9 mouse cellular contexts compared by ENCODE assay signal in genomic region chr2:168248856-168249245, GRCm38 (mm10). TPM values are rescaled to one million over a fixed set of nuclear protein-coding genes. Genes with fewer than 3 reads are reported as not detected.
DNase-seq lines count a peak whose midpoint lies in the region; ATAC-seq and TF ChIP-seq lines count a peak whose summit lies in the region.
"Had no signal": no experiment of that assay in that cellular context is flagged by ENCODE, and none has a peak within 500 bp of the region (broad histone marks: within the 10 kb centered on the region; RNA-seq: fewer than 3 reads in every experiment).

No protein-coding gene starts in this region.

- H3K9me3 ChIP-seq in liver, embryonic 14.5 days (ENCODE audit: control insufficient read depth, low read length), result no peaks in the 10 kb centered on the region
- H3K9me3 ChIP-seq: limb, embryonic 12.5 days had no signal

- TF ChIP-seq POLR2A in bone marrow, adult 2 months (IDR thresholded peaks at IDR 0.05; ENCODE audit: borderline replicate concordance, control insufficient read depth, low read depth, low read length), result no peak

- DNase-seq in heart, postnatal 4 days, result peak; percentile 19
- DNase-seq in heart, adult 8-10 months (ENCODE audit: low spot score), result no peak
- DNase-seq in A20 (ENCODE audit: low read depth, low spot score), result peak; percentile 61
- peak in 1 of 3 experiments; percentile 33 for DNase-seq in liver, embryonic 14.5 days (ENCODE audit: low read depth in 3 of 3, low spot score in 3 of 3)
- DNase-seq in frontal cortex, postnatal 36 days (ENCODE audit: low spot score in 2 of 2), result no peak
- DNase-seq in left cerebral cortex, adult 11 months (ENCODE audit: low spot score), result no peak

- TF ChIP-seq EP300 in liver, embryonic 14.5 days (IDR thresholded peaks at IDR 0.05; ENCODE audit: low read depth), result no peak

- 6% methylated on average over 2 of the region's 2 CpGs for WGBS in bone marrow, adult 2 months
- WGBS in liver, embryonic 14.5 days (ENCODE audit: insufficient replicate concordance), result 3% methylated on average over 2 of the region's 2 CpGs

- peak; percentile 47 for TF ChIP-seq CTCF in bone marrow, adult 2 months (IDR thresholded peaks at IDR 0.05; ENCODE audit: control insufficient read depth, insufficient read depth, low read length)
- peak; percentile 52 for TF ChIP-seq CTCF in liver, embryonic 14.5 days (IDR thresholded peaks at IDR 0.05; ENCODE audit: low read depth)

- H3K27ac ChIP-seq in bone marrow, adult 2 months (ENCODE audit: control insufficient read depth, insufficient read depth, low read depth, low read length, poor library complexity), result no peak overlapping the region
- H3K27ac ChIP-seq in liver, embryonic 14.5 days, result no peak overlapping the region
- H3K27ac ChIP-seq: limb, embryonic 12.5 days had no signal

- no peak overlapping the region for H3K4me2 ChIP-seq in liver, embryonic 14.5 days (ENCODE audit: low read depth)
- H3K4me2 ChIP-seq: limb, embryonic 12.5 days had no signal

- H3K9ac ChIP-seq in liver, embryonic 14.5 days (replicated peaks), result no peak overlapping the region
- H3K9ac ChIP-seq: limb, embryonic 12.5 days had no signal

- no peaks in the 10 kb centered on the region for H3K36me3 ChIP-seq in liver, embryonic 14.5 days (replicated peaks; ENCODE audit: control insufficient read depth, insufficient read depth, low read depth)
- H3K36me3 ChIP-seq: limb, embryonic 12.5 days had no signal

- ATAC-seq in liver, embryonic 14.5 days (ENCODE audit: insufficient read depth), result no peak
- no peak for ATAC-seq in frontal cortex, adult (ENCODE audit: low TSS enrichment)

- H3K4me3 ChIP-seq in bone marrow, adult 2 months (replicated peaks; ENCODE audit: control insufficient read depth, low read depth, low read length), result no peak overlapping the region
- H3K4me3 ChIP-seq in liver, embryonic 14.5 days (ENCODE audit: insufficient read depth in 1 of 2, low read depth in 2 of 2, low read length in 2 of 2), result no peak overlapping the region
- H3K4me3 ChIP-seq: limb, embryonic 12.5 days had no signal

- no peaks in the 10 kb centered on the region for H3K4me1 ChIP-seq in bone marrow, adult 2 months (ENCODE audit: control insufficient read depth, insufficient read depth, low read length)
- no peaks in the 10 kb centered on the region for H3K4me1 ChIP-seq in liver, embryonic 14.5 days (replicated peaks; ENCODE audit: control insufficient read depth in 2 of 2, insufficient read depth in 2 of 2, low read length in 1 of 2)

- H3K27me3 ChIP-seq in liver, embryonic 14.5 days (ENCODE audit: control insufficient read depth, insufficient read depth, low read length), result no peaks in the 10 kb centered on the region

RNA-seq across cellular contexts. Expression of gene Mocs3, which starts 18.4 kb away (rescaled TPM):
- 1 to 10 TPM; 6.7 to 8.1 TPM for total RNA-seq in heart, postnatal 4 days (2021)
- total RNA-seq in heart, adult 8-10 months (2022), result 1 to 10 TPM; 7.3 to 9.7 (median 7.8) TPM
- 1.1 and 5.1 TPM in 2 replicates for polyA plus RNA-seq in bone marrow, adult 2 months (2011; ENCODE audit: insufficient read depth, insufficient read length, low replicate concordance, missing spikeins)
- polyA plus RNA-seq in liver, embryonic 14.5 days (2012; rRNA removed), result 4.5 and 4.9 TPM in 2 replicates
- polyA plus RNA-seq in liver, embryonic 14.5 days (2014; fragmentation: Nextera tagmentation; extraction: Ambion mirVana), result 3.6 and 3.8 TPM in 2 replicates

RNA-seq across cellular contexts. Expression of gene Dpm1, which starts 18.5 kb away (rescaled TPM):
- 10 to 100 TPM; 50.8 to 60.8 TPM for total RNA-seq in heart, postnatal 4 days (2021)
- total RNA-seq in heart, adult 8-10 months (2022), result 10 to 100 TPM; 63.2 to 95.5 (median 78.2) TPM
- 20.1 and 59.2 TPM in 2 replicates for polyA plus RNA-seq in bone marrow, adult 2 months (2011; ENCODE audit: insufficient read depth, insufficient read length, low replicate concordance, missing spikeins)
- polyA plus RNA-seq in liver, embryonic 14.5 days (2012; rRNA removed), result 4.2 and 23.2 TPM in 2 replicates
- polyA plus RNA-seq in liver, embryonic 14.5 days (2014; fragmentation: Nextera tagmentation; extraction: Ambion mirVana), result 77.8 and 79.2 TPM in 2 replicates

RNA-seq across cellular contexts. Expression of gene Gm20716, which starts 18.7 kb away (rescaled TPM):
- 10 to 100 TPM; 23.0 to 32.3 TPM for total RNA-seq in heart, postnatal 4 days (2021)
- 10 to 100 TPM; 16.1 to 23.2 (median 19.1) TPM for total RNA-seq in heart, adult 8-10 months (2022)
- polyA plus RNA-seq in bone marrow, adult 2 months (2011; ENCODE audit: insufficient read depth, insufficient read length, low replicate concordance, missing spikeins), result 18.3 and 20.2 TPM in 2 replicates
- 4.9 and 8.5 TPM in 2 replicates for polyA plus RNA-seq in liver, embryonic 14.5 days (2012; rRNA removed)
- polyA plus RNA-seq in liver, embryonic 14.5 days (2014; fragmentation: Nextera tagmentation; extraction: Ambion mirVana), result 4.4 and 4.7 TPM in 2 replicates

RNA-seq across cellular contexts. Expression of gene Kcng1, which starts 32.7 kb away (rescaled TPM):
- under 1 TPM in 1 of 2 experiments, not detected in 1; 0.07 TPM for total RNA-seq in heart, postnatal 4 days (2021)
- total RNA-seq in heart, adult 8-10 months (2022), result not detected
- polyA plus RNA-seq in bone marrow, adult 2 months (2011; ENCODE audit: insufficient read depth, insufficient read length, low replicate concordance, missing spikeins), result not detected in 2 replicates
- 0.02 and 0.05 TPM in 2 replicates for polyA plus RNA-seq in liver, embryonic 14.5 days (2012; rRNA removed)
- 0.09 and 0.10 TPM in 2 replicates for polyA plus RNA-seq in liver, embryonic 14.5 days (2014; fragmentation: Nextera tagmentation; extraction: Ambion mirVana)

RNA-seq across cellular contexts. Expression of gene Adnp, which starts 41.9 kb away (rescaled TPM):
- 10 to 100 TPM; 69.1 to 70.2 TPM for total RNA-seq in heart, postnatal 4 days (2021)
- 10 to 100 TPM; 23.1 to 24.3 (median 23.7) TPM for total RNA-seq in heart, adult 8-10 months (2022)
- polyA plus RNA-seq in bone marrow, adult 2 months (2011; ENCODE audit: insufficient read depth, insufficient read length, low replicate concordance, missing spikeins), result 4.1 and 10.8 TPM in 2 replicates
- 6.6 and 7.5 TPM in 2 replicates for polyA plus RNA-seq in liver, embryonic 14.5 days (2012; rRNA removed)
- polyA plus RNA-seq in liver, embryonic 14.5 days (2014; fragmentation: Nextera tagmentation; extraction: Ambion mirVana), result 0.51 and 1.6 TPM in 2 replicates

Comparison
In these comparisons a context has a peak if more than half of its experiments do, and no peak if none do; other contexts are left out.
1. DNase-seq: peak in heart, postnatal 4 days (single experiment) and A20 (single experiment); none in heart, adult 8-10 months (single experiment), frontal cortex, postnatal 36 days (0 of 2) and left cerebral cortex, adult 11 months (single experiment).